Mouse (Mus musculus) retina, postnatal 1 day (tissue): Measurements from ENCODE around the gene Gm3336.

Experiments used
- DNase-seq: peaks from one replicate; pipeline ENCODE4 v3.0.0-alpha.2; 2012

Gm3336 gene

DNA sequence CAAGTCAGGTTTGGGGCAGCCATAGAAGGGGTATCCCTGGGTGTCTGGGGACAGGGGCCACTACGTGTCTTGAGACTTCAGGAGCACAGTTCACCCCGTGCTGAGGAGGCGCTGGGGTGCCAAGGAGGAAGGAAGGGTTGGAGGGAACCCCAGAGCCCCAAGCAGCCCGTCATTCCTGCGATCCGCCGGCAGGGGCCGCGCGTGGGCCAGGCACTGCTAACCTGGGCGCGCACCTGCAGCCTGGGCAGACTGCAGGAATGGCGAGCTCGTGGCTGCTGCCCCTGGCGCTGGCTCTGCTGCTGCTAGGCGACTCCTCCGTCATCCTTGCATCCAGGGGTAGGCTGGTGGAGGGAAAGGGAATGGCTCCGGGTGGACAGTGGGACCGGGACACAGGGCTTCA, at the start of gene Gm3336:
TSS of gene Gm3336 (plus strand) at position 247 of the 400 bp plus-strand sequence.
- DNase-seq, result peak; percentile 55

DNA sequence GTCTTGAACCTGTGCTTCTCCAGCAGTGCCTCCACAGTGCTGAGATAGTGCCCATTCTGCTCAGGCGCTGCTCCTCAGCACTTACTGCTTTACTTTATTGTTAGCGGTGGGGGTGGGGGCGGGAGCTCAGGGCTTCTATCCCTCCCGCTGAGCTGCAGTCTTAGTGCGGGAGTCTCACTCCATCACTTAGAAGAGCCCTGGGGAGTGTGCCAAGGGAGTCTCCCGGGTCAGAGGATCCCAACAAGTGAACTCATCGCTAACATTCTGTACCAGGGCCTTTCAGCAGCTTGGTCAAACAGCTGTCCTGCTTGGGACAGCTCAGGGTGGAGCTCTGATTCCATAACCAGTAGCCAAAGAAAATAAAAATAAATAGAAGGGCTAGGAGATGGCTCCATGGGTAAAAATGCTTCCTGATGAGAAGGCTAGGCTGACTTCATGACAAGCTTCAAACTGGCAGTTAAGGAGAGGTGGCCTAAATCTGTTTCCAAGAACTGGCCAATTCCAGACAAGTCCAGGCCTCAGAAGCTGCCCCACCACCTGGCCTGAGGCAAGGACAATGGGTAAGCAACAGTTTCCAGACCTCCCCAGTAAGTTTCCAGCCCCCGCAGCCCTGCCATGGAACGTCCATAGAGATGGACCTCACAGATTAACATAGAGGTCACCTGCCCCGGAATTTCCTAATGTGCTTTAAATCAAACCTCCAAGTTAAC, 46.6 kb upstream of the Gm3336 start:
- no peak for DNase-seq

DNA sequence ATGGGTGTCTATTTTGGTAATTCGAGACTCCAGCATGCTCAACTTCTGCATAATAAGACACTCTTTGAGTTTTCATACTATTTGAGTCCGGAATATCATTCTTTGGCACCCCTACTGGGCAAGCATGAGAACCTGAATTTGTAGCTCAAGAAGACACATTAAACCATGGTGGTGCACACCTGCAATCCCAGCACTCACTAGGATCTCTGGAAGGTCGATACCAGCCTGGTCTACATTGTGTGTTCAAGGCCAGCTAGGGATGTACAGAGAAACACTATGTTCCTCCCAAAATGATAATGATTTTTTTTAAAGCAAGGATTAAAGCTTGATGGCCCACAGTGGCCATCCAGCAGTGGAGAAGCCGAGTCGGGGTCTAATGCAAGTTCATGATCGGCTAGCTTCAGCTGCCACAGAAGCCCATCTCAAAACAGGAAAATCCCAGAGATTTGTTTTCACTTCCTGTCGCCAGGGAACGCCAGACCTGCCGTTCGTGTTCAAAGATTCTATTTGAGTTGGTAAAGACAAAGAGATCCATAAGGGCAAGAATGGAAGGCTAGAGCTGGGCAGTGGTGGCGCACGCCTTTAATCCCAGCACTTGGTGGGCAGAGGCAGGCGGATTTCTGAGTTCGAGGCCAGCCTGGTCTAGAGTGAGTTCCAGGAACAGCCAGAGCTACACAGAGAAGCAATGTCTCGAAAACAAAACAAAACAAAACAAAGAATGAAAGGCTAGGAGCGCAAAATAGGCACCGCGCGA, 45.8 kb upstream of the Gm3336 start:
- no peak for DNase-seq

DNA sequence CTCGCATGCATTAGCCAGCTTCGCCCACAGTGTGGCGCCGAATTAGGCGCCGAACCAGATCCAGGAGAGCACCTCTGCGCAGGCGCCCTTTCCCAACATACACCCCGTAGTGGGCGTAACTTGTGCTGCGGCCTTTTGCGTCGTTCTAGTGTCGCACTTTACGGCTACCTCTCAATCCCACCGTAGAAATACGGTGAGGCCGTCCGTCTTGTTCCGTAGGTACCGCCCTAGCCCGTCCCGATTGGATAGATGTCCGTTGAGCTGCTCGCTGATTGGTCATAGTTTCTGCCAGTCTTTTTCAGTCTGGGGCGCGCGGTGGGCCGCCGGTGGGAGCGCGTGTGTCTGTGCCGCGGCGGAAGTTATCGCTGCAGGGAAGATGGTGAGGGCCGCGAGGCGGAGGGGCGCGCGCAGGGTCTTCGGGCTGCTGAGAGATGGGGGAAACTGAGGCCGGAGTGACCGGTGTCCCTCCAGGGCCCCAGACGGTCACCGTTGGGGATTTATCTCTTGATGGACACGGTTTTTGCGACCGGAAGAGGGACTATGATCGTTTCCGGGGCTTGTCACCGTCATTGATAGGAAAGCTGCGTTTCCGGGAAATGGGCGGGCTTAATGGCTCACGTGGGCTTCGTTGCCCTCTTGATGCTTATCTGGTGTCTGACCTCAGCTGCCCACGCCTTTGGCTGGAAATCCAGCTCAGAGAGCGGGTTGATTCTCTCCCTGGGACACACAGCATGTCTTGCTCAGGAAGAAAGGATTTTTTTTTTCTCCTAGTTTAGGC, 45.1 kb upstream of the Gm3336 start, which contains the start of gene Lsm4:
TSS of gene Lsm4 (plus strand) at position 170 of the 778 bp plus-strand sequence.
- DNase-seq, result peak; percentile 100

DNA sequence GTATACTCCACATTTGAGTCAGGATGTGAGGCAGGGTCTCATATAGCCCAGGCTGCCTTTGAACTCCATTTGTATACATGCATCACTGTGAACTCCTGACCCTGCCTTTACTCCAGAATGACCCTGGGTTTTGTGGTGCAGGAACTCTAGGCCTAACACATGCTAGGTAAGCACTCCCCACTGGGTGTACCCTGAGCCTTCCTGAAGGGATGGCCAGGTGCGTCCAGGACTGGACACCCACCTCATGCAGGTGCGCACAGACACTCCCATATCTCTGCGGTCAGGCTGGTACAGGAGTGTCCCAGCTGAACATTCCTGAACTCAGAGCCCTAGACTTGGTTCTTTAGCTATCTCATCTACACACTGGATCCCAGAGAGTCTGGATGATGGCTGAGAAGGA, 44.2 kb upstream of the Gm3336 start:
- DNase-seq, result no peak

DNA sequence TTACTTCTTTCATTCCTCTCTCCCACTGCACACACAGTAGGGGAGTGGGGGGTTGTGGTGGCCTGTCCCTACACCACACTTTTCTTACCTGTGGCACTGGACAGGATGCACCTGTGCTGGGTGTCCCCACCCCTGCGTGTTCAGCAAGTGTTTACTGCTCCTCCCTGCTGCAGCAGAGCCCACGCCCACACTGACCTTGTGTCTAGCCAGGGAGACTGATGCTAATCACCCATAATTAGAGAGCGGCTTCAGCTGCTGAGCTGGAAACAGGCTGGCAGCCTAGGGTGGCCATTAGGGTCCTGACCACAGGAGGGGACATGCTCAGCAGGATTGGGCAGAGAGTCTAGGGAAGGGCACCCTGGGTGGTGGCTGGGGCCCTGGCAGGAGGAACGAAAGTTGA, 43.6 kb upstream of the Gm3336 start:
- peak; percentile 68 for DNase-seq

DNA sequence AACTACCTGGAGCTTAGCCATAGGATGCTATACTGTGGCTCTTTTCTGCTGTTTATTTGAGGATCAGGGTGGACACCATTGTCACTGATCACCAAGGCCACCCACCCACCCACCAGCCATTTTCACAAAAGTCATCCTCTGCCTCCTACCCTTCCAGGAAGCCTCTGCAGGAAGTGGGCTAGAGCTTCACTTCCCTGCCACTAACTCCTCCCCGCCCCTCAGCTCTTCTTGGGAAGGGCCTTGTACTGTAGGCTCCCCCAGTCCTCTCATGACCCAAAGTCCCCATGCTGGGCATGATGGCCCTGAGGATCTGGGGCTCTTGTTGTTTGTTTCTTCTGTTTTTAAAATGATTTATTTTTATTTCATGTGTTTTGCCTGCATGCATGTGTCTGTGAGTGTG, 43.0 kb upstream of the Gm3336 start:
- DNase-seq, result no peak

DNA sequence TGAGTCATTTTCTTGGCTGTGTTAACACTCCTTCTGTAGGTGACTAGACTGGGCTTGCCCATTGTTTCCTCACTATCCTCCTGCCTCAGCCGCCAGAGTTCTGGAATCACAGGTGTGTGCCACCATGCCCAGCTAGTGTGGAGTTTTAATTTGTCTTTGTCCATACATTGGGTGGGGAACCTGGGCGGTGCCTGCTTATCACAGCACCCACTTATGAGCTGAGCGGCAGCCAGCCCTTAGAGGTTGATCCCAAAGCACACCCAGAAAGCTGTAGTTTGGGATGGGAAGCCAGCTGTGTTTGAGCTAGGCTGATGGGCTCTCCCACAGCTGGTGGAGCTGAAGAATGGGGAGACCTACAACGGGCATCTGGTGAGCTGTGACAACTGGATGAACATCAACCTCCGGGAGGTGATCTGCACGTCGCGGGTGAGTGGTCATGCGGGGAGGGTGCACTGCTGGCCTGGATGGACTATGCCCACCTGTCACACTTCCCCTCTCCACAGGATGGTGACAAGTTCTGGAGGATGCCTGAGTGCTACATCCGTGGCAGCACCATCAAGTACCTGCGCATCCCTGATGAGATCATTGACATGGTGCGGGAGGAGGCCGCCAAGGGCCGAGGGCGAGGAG, 40.8 kb upstream of the Gm3336 start:
- DNase-seq, result no peak

DNA sequence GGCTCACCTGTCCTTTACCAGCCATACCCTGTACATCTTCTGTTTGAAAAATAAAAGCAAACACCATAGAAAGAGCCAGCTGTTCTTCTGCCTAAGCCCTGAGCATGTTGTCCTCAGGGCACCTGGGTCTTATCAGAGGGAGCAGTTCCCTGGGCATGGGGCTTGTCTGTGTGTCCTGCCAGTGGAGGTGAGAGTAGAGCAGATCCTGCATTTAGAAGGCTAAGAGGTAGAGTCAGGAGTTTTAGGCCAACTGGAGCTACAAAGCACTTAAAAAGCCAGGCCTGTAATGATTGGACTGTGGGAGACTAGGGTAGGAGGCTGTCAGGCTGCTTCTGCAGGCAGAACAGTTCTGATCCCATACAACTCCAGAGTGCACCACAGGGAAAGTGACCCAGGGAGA, 39.7 kb upstream of the Gm3336 start:
- no peak for DNase-seq

DNA sequence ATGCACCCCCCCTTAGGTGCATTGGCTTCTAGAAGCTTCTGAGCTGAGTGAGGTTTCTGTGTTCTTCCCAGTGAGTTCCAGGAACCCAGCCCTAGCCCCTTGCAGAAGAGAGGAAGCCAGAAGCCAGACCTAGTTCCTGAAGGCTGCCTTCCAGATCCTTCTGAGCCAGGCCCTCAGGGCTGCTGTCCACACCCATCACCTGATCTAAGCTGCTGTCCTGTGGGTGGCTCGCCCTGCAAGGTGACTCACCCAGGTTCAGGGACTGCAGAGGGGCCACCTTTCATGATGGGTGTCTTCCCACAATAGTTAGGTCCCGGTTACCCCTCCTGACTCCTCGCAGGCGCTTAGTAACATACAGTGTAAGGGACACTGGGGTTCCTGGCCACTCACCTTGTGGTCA, 38.9 kb upstream of the Gm3336 start:
- no peak for DNase-seq

DNA sequence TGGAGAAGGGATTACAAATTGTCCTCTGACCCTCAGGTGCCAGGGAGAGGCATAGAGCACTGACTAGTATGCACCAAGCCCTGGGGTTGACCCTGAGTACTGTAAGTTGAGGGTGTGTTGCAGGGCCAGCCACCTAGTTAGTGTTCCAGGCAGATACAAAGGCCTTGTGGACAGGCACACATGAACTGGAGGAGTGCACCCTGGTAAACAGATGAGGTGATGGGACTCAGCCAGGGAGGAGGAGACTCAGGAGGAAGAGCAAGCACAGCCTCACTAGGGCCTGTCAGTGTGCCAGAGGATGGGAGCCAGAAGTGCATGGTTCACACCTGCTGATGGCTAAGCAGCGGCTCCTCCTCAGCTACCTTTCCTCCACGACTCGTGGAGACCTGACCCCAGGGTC, 38.3 kb upstream of the Gm3336 start:
- no peak for DNase-seq

DNA sequence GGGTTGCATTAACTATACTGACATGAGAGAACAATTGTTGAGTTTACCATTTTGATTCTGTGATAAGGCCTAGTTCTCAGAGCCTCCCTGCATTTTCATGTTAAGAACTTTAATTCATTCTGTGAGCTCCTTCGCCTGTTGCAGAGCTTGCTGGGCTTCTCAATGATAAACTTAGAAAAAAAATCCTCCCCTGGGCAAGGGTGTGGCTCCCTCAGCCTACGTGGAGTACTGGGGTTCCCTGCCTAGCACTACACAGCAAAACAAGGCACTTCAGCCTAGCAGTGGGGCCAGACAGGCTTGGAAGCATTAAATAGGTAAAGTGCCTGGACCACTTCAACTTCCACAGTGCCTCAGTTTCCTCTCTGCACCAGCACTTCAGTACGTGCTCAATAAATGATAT, 36.9 kb upstream of the Gm3336 start:
- DNase-seq, result no peak

DNA sequence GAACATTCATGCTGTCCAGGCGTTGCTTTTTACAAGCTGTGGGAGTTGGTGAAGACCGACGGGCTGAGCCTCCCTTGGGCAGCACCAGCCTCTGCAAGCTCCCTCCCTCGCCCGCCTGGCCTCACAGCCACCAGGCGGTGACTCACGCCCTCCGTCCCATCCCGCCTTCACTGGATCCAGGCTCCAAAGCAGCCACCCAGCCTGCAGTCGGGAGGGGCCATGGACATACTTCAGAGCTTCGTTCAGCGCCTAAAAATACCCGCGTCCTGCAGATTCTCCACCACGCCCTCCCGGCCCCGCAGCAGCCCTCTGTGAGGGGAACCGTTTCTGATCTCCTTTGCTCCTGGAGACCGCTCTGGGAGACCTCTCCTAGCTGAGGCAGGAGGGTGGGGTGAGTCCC, 36.1 kb upstream of the Gm3336 start:
- no peak for DNase-seq

DNA sequence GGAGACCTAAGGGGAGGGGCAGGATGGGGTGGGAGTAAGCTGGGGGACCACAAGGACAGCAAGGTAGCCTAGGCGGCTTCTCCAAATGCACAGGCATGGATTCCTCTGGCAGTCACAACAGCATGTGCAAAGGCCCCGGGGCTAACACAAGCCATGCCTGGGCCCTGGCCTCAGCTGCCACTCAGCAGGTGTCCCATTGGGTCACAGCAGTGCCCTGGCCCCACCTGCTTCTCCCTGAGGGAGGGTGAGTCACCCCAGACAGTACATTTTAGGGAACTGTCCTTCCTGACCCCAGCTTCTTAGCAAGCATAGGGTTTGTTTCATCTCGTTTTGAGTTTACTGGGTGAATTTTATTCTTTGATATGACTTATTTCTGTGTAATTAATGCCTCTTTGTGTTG, 35.7 kb upstream of the Gm3336 start:
- DNase-seq, result no peak

DNA sequence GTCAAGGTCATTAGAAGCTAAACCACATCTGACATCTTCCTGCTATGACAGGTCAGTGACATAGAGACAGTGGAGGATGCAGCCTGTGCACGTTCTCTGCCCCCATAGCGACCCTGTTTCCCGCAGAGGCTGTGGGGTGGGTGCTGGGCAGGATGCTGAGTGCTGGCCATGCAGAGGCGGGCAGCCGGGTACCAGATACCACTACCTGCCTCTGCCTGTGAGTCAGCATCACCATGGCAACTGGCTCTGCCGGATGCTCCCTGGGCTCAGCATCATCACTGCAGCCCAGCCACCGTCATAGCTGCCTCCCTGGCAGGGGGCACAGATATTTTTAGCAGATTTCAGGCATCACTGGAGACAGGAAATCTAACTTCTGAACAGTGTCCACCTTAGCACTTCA, 34.1 kb upstream of the Gm3336 start:
- no peak for DNase-seq

DNA sequence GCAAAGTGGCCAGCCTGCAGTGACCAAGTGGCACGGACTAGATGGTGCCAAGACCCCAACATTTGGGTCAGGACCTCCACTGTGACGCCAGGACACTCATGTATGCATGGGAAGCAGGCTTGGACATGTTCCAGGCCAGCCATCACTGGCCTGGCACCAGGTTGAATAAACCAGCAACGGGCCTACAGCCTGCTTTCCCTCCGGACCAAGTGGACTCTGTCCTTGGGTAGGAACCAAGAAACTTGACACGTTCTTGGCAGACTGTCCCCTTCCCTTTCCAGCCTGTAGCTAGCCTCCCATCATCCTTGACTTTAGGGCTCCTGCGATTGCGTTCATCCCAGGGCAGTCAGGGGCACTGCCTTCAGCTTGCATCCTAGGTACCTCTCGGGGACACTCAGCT, 30.8 kb upstream of the Gm3336 start:
- DNase-seq, result no peak

DNA sequence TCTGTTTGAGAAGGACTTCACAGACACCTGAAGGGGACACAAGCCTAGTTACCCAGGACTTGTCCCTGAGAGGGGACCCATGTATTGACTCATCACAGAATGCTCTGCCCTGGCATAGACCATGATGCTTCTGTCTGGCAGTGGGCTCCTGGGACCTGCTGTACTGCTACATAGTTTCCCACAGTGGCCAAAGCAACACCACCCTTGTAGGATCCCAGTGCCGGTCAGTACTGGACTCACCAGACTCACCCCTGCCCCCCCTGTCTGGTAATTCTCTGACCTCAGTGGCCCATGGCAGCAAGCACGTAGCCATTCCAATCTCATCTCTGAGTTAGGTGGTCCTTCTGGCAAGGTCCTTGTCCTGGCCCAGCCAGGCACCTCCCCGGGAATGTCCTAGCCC, 30.2 kb upstream of the Gm3336 start:
- DNase-seq, result no peak

DNA sequence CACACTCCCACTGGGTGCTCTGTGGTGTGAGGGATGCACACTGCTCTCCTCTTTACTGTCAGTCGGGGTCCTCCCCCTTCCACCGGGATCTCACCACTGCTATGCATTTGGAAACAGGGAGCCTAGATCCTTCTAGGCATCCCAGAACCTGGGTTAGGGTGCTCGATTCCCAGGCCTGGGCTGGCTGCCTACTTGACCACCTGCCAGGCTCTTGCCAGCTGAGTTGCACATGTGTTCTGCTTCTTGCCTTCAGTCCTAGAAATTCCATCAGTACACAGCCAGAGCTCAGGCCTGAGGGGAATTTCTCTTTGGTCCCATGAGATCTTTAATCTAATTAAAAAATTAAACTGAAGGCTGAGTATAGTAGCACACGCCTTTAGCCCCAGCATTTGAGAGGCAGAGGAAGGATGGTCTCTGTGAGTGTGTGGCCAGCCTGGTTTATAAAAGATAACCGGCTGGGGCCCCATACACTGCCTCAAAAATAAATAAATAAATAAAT, 28.4 kb upstream of the Gm3336 start:
- DNase-seq, result no peak

DNA sequence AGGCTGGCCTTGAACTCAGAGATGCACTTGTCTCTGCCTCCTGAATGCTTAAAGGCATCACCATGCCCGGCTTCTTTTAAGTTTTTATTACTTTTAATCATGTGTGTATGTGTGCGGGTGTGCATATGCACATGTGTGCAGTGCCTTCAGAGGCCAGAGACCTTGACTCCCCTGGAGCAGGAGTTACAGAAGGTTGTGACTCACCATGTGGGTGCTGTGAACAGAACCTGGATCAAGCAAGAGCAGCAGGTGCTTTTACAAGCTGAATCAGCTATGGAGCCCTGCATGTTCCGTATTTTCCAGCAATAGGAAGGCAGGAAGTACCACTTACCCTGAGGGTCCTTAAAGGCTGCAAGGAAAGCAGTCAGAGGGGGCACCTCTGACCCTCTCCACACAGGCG, 27.1 kb upstream of the Gm3336 start:
- no peak for DNase-seq

DNA sequence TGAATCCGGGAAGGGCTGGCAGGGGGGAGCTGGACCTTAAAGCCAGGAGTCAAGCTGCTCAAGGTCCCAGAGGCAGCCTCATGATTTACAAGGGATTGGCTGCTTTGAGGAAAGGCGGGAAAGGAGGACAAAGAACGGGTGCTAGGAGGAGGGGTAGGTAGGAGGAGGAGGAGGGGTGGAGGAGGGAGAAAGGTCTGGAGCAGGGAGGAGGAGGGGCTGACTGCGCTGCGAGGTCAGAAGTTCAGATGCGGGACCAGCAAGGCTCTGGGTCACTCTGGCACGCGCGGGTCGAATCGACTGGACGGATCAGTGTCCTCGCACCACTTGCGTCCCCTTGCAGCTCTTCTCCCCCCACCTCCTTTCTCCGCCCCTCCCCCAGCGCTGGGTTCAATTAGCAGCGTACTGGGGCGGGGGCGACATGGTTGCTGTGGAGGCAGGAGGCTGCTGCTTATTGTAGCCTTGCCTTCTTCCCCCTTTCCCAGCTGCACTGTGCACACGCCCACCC, 26.6 kb upstream of the Gm3336 start:
- DNase-seq, result peak; percentile 89

DNA sequence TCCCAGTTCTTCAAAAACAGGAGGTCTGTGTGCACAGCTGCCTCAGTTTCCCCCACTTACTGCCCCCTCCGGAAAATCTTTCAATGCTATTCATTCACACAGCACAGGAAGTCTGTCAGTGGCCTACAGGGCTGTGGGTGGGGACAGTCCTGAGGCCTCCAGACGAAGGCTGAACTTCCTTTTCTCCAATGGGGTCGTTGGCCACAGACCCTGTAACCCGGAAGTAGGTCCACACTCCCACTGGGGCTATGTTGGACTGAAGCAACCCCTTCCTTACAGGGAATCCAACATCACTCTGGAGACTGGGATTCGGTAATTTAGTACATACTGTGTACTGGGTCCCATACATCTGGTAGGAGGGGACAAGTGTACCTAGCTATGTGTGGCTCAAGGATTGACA, 24.7 kb upstream of the Gm3336 start:
- DNase-seq, result no peak

DNA sequence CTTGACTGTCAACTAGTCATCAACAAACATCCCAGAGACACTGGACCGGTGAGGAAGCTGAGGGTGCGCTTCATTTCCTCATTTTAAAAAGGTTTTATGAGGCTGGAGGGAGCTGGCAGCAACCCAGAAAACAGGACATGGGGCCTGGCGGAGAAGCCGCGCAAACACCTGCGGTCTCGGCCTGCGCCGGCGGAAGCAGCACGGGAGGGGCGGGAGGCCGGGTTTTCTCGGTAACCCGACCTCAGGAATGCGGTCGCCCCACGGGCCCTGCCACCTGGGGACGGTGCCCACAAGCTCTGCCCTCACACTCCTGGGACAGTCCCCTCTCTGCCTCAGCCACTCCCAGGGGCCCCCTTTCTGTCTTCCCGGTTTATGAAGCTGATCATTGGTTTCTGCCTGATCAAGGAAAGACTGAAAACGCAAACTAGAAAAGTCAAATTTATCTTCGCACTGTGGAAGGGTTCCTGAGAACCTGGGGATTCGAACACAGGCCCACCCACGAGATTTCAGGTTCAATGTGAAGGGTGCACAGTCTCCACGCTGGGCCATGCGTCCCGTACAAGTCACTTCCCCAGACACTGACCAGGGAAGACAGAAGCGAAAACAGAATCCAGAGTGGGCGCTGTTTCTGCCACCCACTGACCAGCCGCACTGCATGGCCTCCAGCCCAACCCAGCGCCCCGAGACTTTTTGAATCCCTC, 22.9 kb upstream of the Gm3336 start:
- no peak for DNase-seq
